Mouse (Mus musculus) bone marrow, adult 2 months (tissue): ENCODE results near the gene 4930402K13Rik.

Source experiments
- CTCF ChIP-seq: fragments of 200-500 bp; IDR thresholded peaks from 2 replicates; pipeline ENCODE4 v1.5.1; 2011; ENCODE audit warnings: low read length, control low read depth; ENCODE audit not compliant: control insufficient read depth, insufficient read depth
- POLR2A ChIP-seq: fragments of 200-500 bp; IDR thresholded peaks from 2 replicates; pipeline ENCODE4 v1.6.1; 2011; ENCODE audit warnings: low read depth, mild to moderate bottlenecking, control low read depth, low read length, borderline replicate concordance; ENCODE audit not compliant: control insufficient read depth

DNA sequence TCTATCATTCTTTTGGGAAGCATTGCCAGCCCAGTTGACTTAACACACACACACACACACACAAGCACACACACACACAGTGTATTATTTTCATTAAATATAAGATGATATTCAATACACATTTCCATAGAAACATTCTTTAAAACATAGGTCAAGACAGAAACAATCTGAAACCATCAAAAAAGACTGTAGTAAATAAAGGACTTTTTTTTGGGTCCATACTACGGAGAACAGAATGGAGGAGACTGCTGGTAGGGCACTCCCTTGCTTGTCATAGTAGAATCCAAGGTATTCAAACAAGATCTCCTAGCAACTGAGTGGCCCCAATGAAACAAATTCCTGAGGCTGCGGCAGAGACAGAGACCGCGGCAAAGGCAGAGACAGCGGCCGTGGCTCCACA, at the start of gene 4930402K13Rik:
- TF ChIP-seq CTCF, result no peak
- no peak for TF ChIP-seq POLR2A
